Mouse (Mus musculus): ENCODE results near the gene Mtrex.

Gene Mtrex

GRCm38 (mm10) chr13:112825479-112825878, 101.7 kb downstream of the Mtrex start:
- no peak for DNase-seq (ENCODE audit: low spot score)

- no peak for DNase-seq (ENCODE audit: low spot score)
Measured at GRCm38 (mm10) chr13:112823911-112824648, 103.1 kb downstream of the Mtrex start.

GRCm38 (mm10) chr13:112823236-112823910, 103.8 kb downstream of the Mtrex start:
- no peak for DNase-seq (ENCODE audit: low spot score)

- no peak for DNase-seq (ENCODE audit: low spot score)
Measured at GRCm38 (mm10) chr13:112822413-112822812, 104.8 kb downstream of the Mtrex start.

- no peak for DNase-seq (ENCODE audit: low spot score)
Measured at GRCm38 (mm10) chr13:112818125-112818524, 109.1 kb downstream of the Mtrex start.
